Mouse (Mus musculus) liver, adult 2 months (tissue): ENCODE results near the gene Ercc2. TPM values are rescaled to one million over a fixed set of nuclear protein-coding genes. Genes with fewer than 3 reads are reported as not detected.

Experiments
- DNase-seq: peaks from one replicate; pipeline ENCODE4 v3.0.0-alpha.2; 2011; ENCODE audit warnings: low read depth, low spot score; ENCODE audit errors: extremely low read depth
- H3K27ac ChIP-seq: fragments of 200-500 bp; replicated peaks from 2 replicates; pipeline ENCODE4 v1.5.1; 2012; ENCODE audit warnings: low read depth, mild to moderate bottlenecking, control low read depth, inconsistent platforms, low read length; ENCODE audit not compliant: insufficient read depth
- H3K27me3 ChIP-seq: fragments of 200-500 bp; 2 replicates; pipeline ENCODE4 v1.6.1; 2012; ENCODE audit warnings: mild to moderate bottlenecking, moderate library complexity, low read length, inconsistent platforms; ENCODE audit not compliant: control insufficient read depth, insufficient read depth
- H3K36me3 ChIP-seq: fragments of 200-500 bp; 2 replicates; pipeline ENCODE4 v1.6.1; 2012; ENCODE audit warnings: low read length, inconsistent platforms; ENCODE audit not compliant: control insufficient read depth, insufficient read depth
- H3K4me1 ChIP-seq: fragments of 200-500 bp; 2 replicates; pipeline ENCODE4 v1.6.1; 2011; ENCODE audit warnings: low read length; ENCODE audit not compliant: control insufficient read depth, insufficient read depth
- H3K4me3 ChIP-seq: fragments of 200-500 bp; 2 replicates; pipeline ENCODE4 v1.5.1; 2011; ENCODE audit warnings: low read depth, mild to moderate bottlenecking, control low read depth, low read length, moderate library complexity; ENCODE audit not compliant: insufficient read depth
- H3K79me2 ChIP-seq: fragments of 200-500 bp; 2 replicates; pipeline ENCODE4 v1.6.1; 2012; ENCODE audit warnings: inconsistent platforms, mild to moderate bottlenecking, low read length, moderate library complexity; ENCODE audit not compliant: control insufficient read depth, insufficient read depth
- H3K9ac ChIP-seq: fragments of 200-500 bp; 2 replicates; pipeline ENCODE4 v1.6.1; 2012; ENCODE audit warnings: low read depth, mild to moderate bottlenecking, control low read depth, inconsistent platforms, low read length
- CTCF ChIP-seq: fragments of 200-500 bp; IDR thresholded peaks from 2 replicates; pipeline ENCODE4 v1.5.1; 2011; ENCODE audit warnings: low read depth, low read length, control low read depth
- POLR2A ChIP-seq: fragments of 200-500 bp; IDR thresholded peaks from 2 replicates; pipeline ENCODE4 v1.6.1; 2011; ENCODE audit warnings: low read length, control low read depth; ENCODE audit not compliant: insufficient read depth; ENCODE audit errors: extremely low read depth
- WGBS: fragments of 180-500 bp; shearing (Covaris S2); methylation state at CpG from one replicate; pipeline ENCODE4 v1.1.7; 2018; 5-methylcytosine and 5-hydroxymethylcytosine counted together
- polyA plus RNA-seq: library from polyadenylated mRNA; depleted of rRNA; stranded (reverse); fragments of >200 nt; gene quantifications from 2 replicates; pipeline ENCODE4 v1.2.3, GENCODE M21; 2012
- total RNA-seq: library from RNA; depleted of rRNA; stranded (reverse); fragments of >200 nt; gene quantifications from 2 replicates; pipeline ENCODE4 v1.2.3, GENCODE M21; 2014

Gene Ercc2
- total and polyA plus RNA-seq, 2 experiments, result 9.4 to 26.8 TPM

DNA sequence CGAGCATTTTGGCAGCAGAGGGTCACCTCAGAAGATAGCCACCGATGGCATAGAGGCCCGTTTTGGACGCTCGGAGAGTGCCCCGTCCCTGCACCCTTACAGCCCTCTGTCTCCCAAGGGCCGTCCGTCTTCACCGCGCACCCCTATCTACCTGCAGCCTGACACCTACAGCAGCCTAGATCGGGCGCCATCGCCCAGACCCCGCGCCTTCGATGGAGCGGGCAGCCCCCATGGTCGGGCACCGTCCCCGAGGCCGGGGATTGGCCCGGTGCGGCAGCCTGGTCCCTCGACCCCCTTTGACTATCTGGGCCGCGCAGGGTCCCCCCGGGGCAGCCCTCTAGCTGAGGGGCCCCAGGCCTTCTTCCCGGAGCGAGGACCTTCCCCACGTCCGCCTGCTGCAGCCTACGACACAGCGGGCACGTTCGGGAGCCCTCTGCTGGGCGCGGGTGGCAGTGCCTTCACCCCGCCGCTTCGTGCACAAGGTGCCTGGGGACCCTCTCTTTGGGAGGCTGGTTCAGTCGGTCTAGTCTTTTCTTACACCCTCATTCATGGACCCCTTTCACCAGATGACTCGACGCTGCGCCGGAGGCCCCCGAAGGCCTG lies 11.9 kb upstream of the Ercc2 start:
- 28% methylated on average over 46 of the region's 46 CpGs for whole genome bisulfite sequencing
- Histone ChIP-seq H3K4me1 (no peaks in the 10 kb centered on the region), H3K36me3 (no peaks in the 10 kb centered on the region), H3K4me3 (no peak overlapping the region), H3K79me2 (no peaks in the 10 kb centered on the region), H3K27ac (no peak overlapping the region), H3K27me3 (no peaks in the 10 kb centered on the region), H3K9ac (peak overlapping the region; percentile 45; the same call in 1 of the 2 replicates)
- TF ChIP-seq CTCF (peak; percentile 74), POLR2A (no peak)
- DNase-seq, result no peak

DNA sequence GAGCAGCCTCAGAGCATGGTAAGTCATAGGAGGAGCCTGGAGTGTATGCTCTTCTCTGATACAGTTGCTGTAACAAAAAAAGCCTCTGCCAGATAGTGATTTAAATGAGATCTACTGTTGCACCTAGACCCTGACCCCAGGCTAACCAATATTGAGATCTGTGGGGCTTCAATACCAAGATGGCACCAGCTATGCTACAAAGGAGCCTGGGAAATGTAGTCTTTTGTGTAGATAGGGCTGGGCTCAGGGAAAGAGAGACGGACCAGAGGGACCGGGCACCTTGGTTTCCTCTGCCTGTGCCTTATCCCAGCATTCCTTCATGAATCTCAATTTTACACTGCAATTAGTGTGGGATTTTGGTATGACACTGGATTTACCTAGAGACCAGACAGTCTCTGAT lies 8.4 kb upstream of the Ercc2 start:
- H3K27me3 ChIP-seq, result no peaks in the 10 kb centered on the region
- no peaks in the 10 kb centered on the region for H3K4me1 ChIP-seq
- 96% methylated on average over 2 of the region's 2 CpGs for WGBS
- no peak for DNase-seq
- H3K9ac ChIP-seq, result no peak overlapping the region
- H3K27ac ChIP-seq, result no peak overlapping the region
- no peak overlapping the region for H3K4me3 ChIP-seq
- no peaks in the 10 kb centered on the region for H3K36me3 ChIP-seq
- H3K79me2 ChIP-seq, result no peaks in the 10 kb centered on the region
- TF ChIP-seq CTCF (no peak), POLR2A (no peak)

DNA sequence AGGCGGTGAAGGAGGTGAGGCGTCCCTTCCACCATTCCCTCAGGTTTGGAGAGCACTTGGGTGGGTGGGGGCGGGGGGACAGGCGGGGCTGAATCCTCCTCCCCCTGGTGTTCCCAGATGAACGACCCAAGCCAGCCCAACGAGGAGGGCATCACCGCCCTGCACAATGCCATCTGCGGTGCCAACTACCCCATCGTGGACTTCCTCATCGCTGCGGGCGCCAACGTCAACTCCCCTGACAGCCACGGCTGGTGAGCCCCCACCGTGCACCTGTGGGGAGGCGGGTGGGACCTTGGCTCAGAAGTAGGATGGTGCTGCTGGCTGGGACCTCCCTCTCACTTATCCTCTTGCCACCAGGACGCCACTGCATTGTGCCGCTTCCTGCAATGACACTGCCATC lies 6.4 kb upstream of the Ercc2 start:
- Histone ChIP-seq H3K36me3 (no peaks in the 10 kb centered on the region), H3K9ac (no peak overlapping the region), H3K4me1 (no peaks in the 10 kb centered on the region), H3K4me3 (no peak overlapping the region), H3K79me2 (no peaks in the 10 kb centered on the region), H3K27me3 (no peaks in the 10 kb centered on the region), H3K27ac (no peak overlapping the region)
- no peak for DNase-seq
- TF ChIP-seq CTCF (no peak), POLR2A (no peak)
- WGBS, result 90% methylated on average over 18 of the region's 18 CpGs

DNA sequence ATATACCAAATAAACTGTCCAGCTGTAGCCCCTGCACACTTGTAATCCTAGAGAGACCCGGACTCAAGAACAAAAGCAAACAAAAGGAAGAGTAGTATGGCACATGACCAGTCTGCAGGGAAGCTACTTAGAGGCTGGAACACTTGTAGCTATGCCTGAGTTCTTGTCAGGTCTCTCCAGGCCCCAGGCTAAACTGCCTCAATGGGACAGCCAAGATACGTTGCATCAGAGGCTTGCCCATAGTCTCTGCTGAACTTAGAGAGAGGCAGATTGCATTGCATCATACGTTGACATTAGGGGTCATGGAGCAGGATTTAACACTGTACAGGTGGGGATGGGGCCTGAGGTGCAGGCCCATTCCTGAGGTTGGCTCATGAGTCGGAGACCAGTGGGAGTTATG lies 5.8 kb upstream of the Ercc2 start:
- no peak overlapping the region for H3K4me3 ChIP-seq
- no peaks in the 10 kb centered on the region for H3K27me3 ChIP-seq
- no peaks in the 10 kb centered on the region for H3K79me2 ChIP-seq
- no peak for TF ChIP-seq CTCF
- TF ChIP-seq POLR2A, result no peak
- no peak overlapping the region for H3K9ac ChIP-seq
- H3K4me1 ChIP-seq, result no peaks in the 10 kb centered on the region
- H3K27ac ChIP-seq, result no peak overlapping the region
- no peaks in the 10 kb centered on the region for H3K36me3 ChIP-seq
- peak; percentile 5 for DNase-seq
- WGBS, result 59% methylated on average over 4 of the region's 4 CpGs

DNA sequence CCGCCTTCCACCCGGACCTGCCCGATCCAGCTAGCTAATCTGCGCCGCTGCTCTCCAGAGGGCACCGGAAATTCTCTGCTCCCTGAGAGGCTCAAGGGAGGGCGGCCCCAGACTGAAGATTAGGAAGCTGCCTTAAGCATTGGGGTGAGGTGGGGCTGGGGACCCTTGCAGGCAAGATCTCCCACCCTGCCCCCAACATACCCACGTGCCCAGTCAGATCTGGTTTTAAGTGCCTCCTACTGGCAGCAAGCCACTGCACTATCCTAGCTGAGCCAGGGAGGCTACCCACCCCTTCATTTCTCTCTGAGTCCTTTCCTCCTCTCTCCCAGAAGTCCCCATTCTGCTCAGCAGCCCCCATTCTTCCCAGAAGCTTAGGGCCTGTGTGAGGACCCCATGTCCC lies 3.8 kb upstream of the Ercc2 start:
- no peaks in the 10 kb centered on the region for H3K36me3 ChIP-seq
- H3K27me3 ChIP-seq, result no peaks in the 10 kb centered on the region
- H3K4me1 ChIP-seq, result 0 out of 2 replicates have a peak, but pooled peaks cover 2% of the 10 kb centered on the region
- TF ChIP-seq CTCF (no peak), POLR2A (no peak)
- WGBS, result 93% methylated on average over 8 of the region's 8 CpGs
- no peak overlapping the region for H3K9ac ChIP-seq
- H3K4me3 ChIP-seq, result no peak overlapping the region
- DNase-seq, result no peak
- H3K27ac ChIP-seq, result no peak overlapping the region
- peaks cover 4% of the 10 kb centered on the region; the same call in 1 of the 2 replicates for H3K79me2 ChIP-seq

DNA sequence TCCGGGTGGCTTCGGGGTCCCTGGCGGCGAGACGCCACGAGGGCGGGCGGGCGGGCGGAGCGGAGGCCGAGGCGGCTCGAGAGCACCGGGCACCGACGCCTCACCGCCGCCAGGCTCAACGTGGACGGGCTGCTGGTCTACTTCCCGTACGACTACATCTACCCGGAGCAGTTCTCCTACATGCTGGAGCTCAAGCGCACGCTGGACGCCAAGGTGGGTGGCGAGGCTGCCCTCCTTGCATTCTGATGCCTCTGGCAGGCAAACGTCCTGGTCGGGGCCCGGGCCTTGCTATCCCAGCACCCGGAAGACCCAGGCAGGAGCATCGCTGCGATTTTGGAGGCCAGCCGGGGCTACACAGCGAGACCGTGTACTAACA lies 344 bp downstream of the Ercc2 start:
- DNase-seq, result peak; percentile 19
- Histone ChIP-seq H3K79me2 (peaks cover 6% of the 10 kb centered on the region; the same call in 1 of the 2 replicates), H3K36me3 (no peaks in the 10 kb centered on the region), H3K27ac (no peak overlapping the region; the same call in 1 of the 2 replicates), H3K27me3 (no peaks in the 10 kb centered on the region), H3K4me1 (0 out of 2 replicates have a peak, but pooled peaks cover 2% of the 10 kb centered on the region), H3K9ac (peak overlapping the region; percentile 90), H3K4me3 (peak overlapping the region; percentile 96)
- whole genome bisulfite sequencing, result under 1% methylated on average over 37 of the region's 37 CpGs
- no peak for TF ChIP-seq POLR2A
- peak; percentile 37 for TF ChIP-seq CTCF
